Mouse (Mus musculus) left cerebral cortex, postnatal 14 days (tissue): Measurements from ENCODE around the gene Ormdl2. TPM values are rescaled to one million over a fixed set of nuclear protein-coding genes. Genes with fewer than 3 reads are reported as not detected.

Source experiments
- total RNA-seq, 2 experiments: library from RNA; stranded (reverse); gene quantifications; 2 replicates each; pipeline ENCODE4 v1.2.3; 2021

Ormdl2 gene
- total RNA-seq, 2 experiments from 2014 or later, result 5.6 to 7.2 TPM

Other genes with a start within 250 kb of the Ormdl2 start
- 1 to 10 TPM; 3.3 to 4.9 TPM for gene Erbb3, start 232.0 kb downstream of the Ormdl2 start, total RNA-seq
- gene Rps26, start 194.9 kb downstream of the Ormdl2 start, total RNA-seq, result 100 to 1,000 TPM; 299 to 305 TPM
- 10 to 100 TPM; 15.4 to 15.9 TPM for gene Ikzf4, start 175.7 kb downstream of the Ormdl2 start, total RNA-seq
- gene Suox, start 147.6 kb downstream of the Ormdl2 start, total RNA-seq, result 10 to 100 TPM; 11.2 to 11.8 TPM
- gene Rab5b, start 125.4 kb downstream of the Ormdl2 start, total RNA-seq, result 100 to 1,000 TPM; 117 to 123 TPM
- gene Pmel, start 117.5 kb downstream of the Ormdl2 start, total RNA-seq, result 1 to 10 TPM in 1 of 2 experiments, under 1 TPM in 1; 0.97 to 1.2 TPM
- 1 to 10 TPM; 4.7 to 5.1 TPM for gene Cdk2, start 116.6 kb downstream of the Ormdl2 start, total RNA-seq
- 1 to 10 TPM; 4.8 to 6.3 TPM for gene Dgka, start 76.8 kb downstream of the Ormdl2 start, total RNA-seq
- gene Pym1, start 73.8 kb downstream of the Ormdl2 start, total RNA-seq, result 10 to 100 TPM; 30.7 to 32.7 TPM
- under 1 TPM; 0.77 to 0.80 TPM for gene Mmp19, start 30.7 kb downstream of the Ormdl2 start, total RNA-seq
- gene Dnajc14, start 17.6 kb downstream of the Ormdl2 start, total RNA-seq, result 10 to 100 TPM; 68.1 to 68.6 TPM
- gene Tmem198b, start 17.3 kb downstream of the Ormdl2 start, total RNA-seq, result 10 to 100 TPM; 10.4 to 11.6 TPM
- gene Sarnp, start 4.3 kb downstream of the Ormdl2 start, total RNA-seq, result 10 to 100 TPM; 38.9 to 41.7 TPM
- gene Gdf11, start 70.1 kb upstream of the Ormdl2 start, total RNA-seq, result 10 to 100 TPM; 11.6 to 15.7 TPM
- gene Cd63, start 79.3 kb upstream of the Ormdl2 start, total RNA-seq, result 10 to 100 TPM; 55.4 to 61.0 TPM
- gene Rdh5, start 101.2 kb upstream of the Ormdl2 start, total RNA-seq, result 1 to 10 TPM; 4.8 to 5.1 TPM
- 10 to 100 TPM; 71.5 to 78.7 TPM for gene Bloc1s1, start 102.4 kb upstream of the Ormdl2 start, total RNA-seq
- gene Itga7, start 112.2 kb upstream of the Ormdl2 start, total RNA-seq, result 10 to 100 TPM; 15.6 to 17.6 TPM
- gene Mettl7b, start 139.3 kb upstream of the Ormdl2 start, total RNA-seq, result not detected
- not detected for gene Olfr9, start 167.8 kb upstream of the Ormdl2 start, total RNA-seq
- not detected for gene Olfr763, start 189.1 kb upstream of the Ormdl2 start, total RNA-seq
- not detected for gene Olfr764-ps1, start 218.3 kb upstream of the Ormdl2 start, total RNA-seq
- not detected for gene Olfr765, start 228.4 kb upstream of the Ormdl2 start, total RNA-seq
- gene Olfr766-ps1, start 247.3 kb upstream of the Ormdl2 start, total RNA-seq, result not detected